Mouse (Mus musculus) megakaryocyte, embryonic 14.5 days (primary cell): ENCODE results near the gene Upf2. TPM values are rescaled to one million over a fixed set of nuclear protein-coding genes. Genes with fewer than 3 reads are reported as not detected.

Experiments used
- H3K27me3 ChIP-seq: replicated peaks from 2 replicates; pipeline ENCODE3; 2012; ENCODE audit warnings: inconsistent platforms
- H3K36me3 ChIP-seq: replicated peaks from 2 replicates; pipeline ENCODE3; 2012; ENCODE audit warnings: low read length, inconsistent platforms, mixed read lengths
- H3K4me1 ChIP-seq: 2 replicates; pipeline ENCODE4 v1.6.1; 2012; ENCODE audit warnings: inconsistent platforms
- H3K4me3 ChIP-seq: replicated peaks from 2 replicates; pipeline ENCODE3; 2012; ENCODE audit warnings: moderate library complexity, mild to moderate bottlenecking, inconsistent platforms
- H3K9me3 ChIP-seq: 2 replicates; pipeline ENCODE4 v1.6.1; 2012; ENCODE audit warnings: inconsistent platforms
- FLI1 ChIP-seq: IDR thresholded peaks from 2 replicates; pipeline ENCODE4 v1.6.1; 2012; ENCODE audit warnings: low read length, inconsistent platforms, mixed read lengths
- GATA1 ChIP-seq: IDR thresholded peaks from 3 replicates; pipeline ENCODE4 v1.6.1; 2012; ENCODE audit warnings: mixed read lengths, low read length, inconsistent platforms, borderline replicate concordance
- polyA plus RNA-seq: library from polyadenylated mRNA; stranded (reverse); fragments of >175 nt; gene quantifications from 2 replicates; pipeline ENCODE4 v1.2.3, GENCODE M21; 2012; ENCODE audit warnings: low replicate concordance; ENCODE audit not compliant: insufficient read depth

Gene Upf2
- 1.6 and 2.7 TPM in 2 replicates for polyA plus RNA-seq

- Histone ChIP-seq H3K4me1 (peaks cover 32% of the 10 kb centered on the region), H3K9me3 (no peaks in the 10 kb centered on the region), H3K4me3 (peak within 1 kb of the TSS; percentile 96), H3K27me3 (no peaks in the 10 kb centered on the region), H3K36me3 (peaks cover 7% of the 10 kb centered on the region)
- TF ChIP-seq GATA1: no peak
- TF ChIP-seq FLI1: no peak
These were observed at the start of gene Upf2 for GRCm38 (mm10) chr2:5950766-5951595. Upf2 (plus strand) TSS chr2:5951469.

- H3K9me3 ChIP-seq: no peaks in the 10 kb centered on the region
- H3K36me3 ChIP-seq: no peaks in the 10 kb centered on the region
- peaks cover 10% of the 10 kb centered on the region for H3K27me3 ChIP-seq
- H3K4me1 ChIP-seq: peaks cover 4% of the 10 kb centered on the region; the same call in 1 of the 2 replicates
- H3K4me3 ChIP-seq: no peak overlapping the region
- TF ChIP-seq FLI1 (no peak), GATA1 (no peak)
These were observed 45.2 kb upstream of the Upf2 start for GRCm38 (mm10) chr2:5906092-5906491.

- Histone ChIP-seq H3K4me1 (peaks cover 4% of the 10 kb centered on the region; the same call in 1 of the 2 replicates), H3K9me3 (no peaks in the 10 kb centered on the region), H3K36me3 (no peaks in the 10 kb centered on the region), H3K27me3 (peaks cover 10% of the 10 kb centered on the region), H3K4me3 (no peak overlapping the region)
- TF ChIP-seq GATA1: no peak
- TF ChIP-seq FLI1: no peak
These were observed 44.6 kb upstream of the Upf2 start for GRCm38 (mm10) chr2:5906625-5907024.

GRCm38 (mm10) chr2:5911282-5911965 lies 39.8 kb upstream of the Upf2 start:
- peaks cover 4% of the 10 kb centered on the region; the same call in 1 of the 2 replicates for H3K4me1 ChIP-seq
- H3K36me3 ChIP-seq: no peaks in the 10 kb centered on the region
- no peak for TF ChIP-seq GATA1
- TF ChIP-seq FLI1: no peak
- H3K9me3 ChIP-seq: no peaks in the 10 kb centered on the region
- no peak overlapping the region for H3K4me3 ChIP-seq
- peaks cover 7% of the 10 kb centered on the region for H3K27me3 ChIP-seq

- H3K36me3 ChIP-seq: no peaks in the 10 kb centered on the region
- TF ChIP-seq GATA1: no peak
- no peak for TF ChIP-seq FLI1
- peaks cover 7% of the 10 kb centered on the region for H3K27me3 ChIP-seq
- H3K4me3 ChIP-seq: no peak overlapping the region
- H3K4me1 ChIP-seq: peaks cover 9% of the 10 kb centered on the region; the same call in 1 of the 2 replicates
- no peaks in the 10 kb centered on the region for H3K9me3 ChIP-seq
These were observed 28.4 kb upstream of the Upf2 start for GRCm38 (mm10) chr2:5922823-5923222.

- no peaks in the 10 kb centered on the region for H3K9me3 ChIP-seq
- peaks cover 7% of the 10 kb centered on the region for H3K27me3 ChIP-seq
- peaks cover 9% of the 10 kb centered on the region; the same call in 1 of the 2 replicates for H3K4me1 ChIP-seq
- H3K36me3 ChIP-seq: no peaks in the 10 kb centered on the region
- no peak overlapping the region for H3K4me3 ChIP-seq
- TF ChIP-seq GATA1 (no peak), FLI1 (no peak)
These were observed 27.5 kb upstream of the Upf2 start for GRCm38 (mm10) chr2:5923786-5924185.

GRCm38 (mm10) chr2:5927481-5927880 lies 23.8 kb upstream of the Upf2 start:
- Histone ChIP-seq H3K36me3 (no peaks in the 10 kb centered on the region), H3K9me3 (no peaks in the 10 kb centered on the region), H3K4me1 (peaks cover 12% of the 10 kb centered on the region), H3K4me3 (no peak overlapping the region), H3K27me3 (peaks cover 8% of the 10 kb centered on the region)
- TF ChIP-seq GATA1 (no peak), FLI1 (no peak)

- Histone ChIP-seq H3K36me3 (no peaks in the 10 kb centered on the region), H3K4me1 (peaks cover 12% of the 10 kb centered on the region), H3K27me3 (peaks cover 7% of the 10 kb centered on the region), H3K9me3 (no peaks in the 10 kb centered on the region), H3K4me3 (no peak overlapping the region)
- TF ChIP-seq FLI1 (no peak), GATA1 (no peak)
These were observed 21.5 kb upstream of the Upf2 start for GRCm38 (mm10) chr2:5929793-5930192.

- H3K4me3 ChIP-seq: no peak overlapping the region
- no peaks in the 10 kb centered on the region for H3K9me3 ChIP-seq
- no peaks in the 10 kb centered on the region for H3K36me3 ChIP-seq
- H3K27me3 ChIP-seq: peaks cover 7% of the 10 kb centered on the region
- H3K4me1 ChIP-seq: peaks cover 12% of the 10 kb centered on the region
- TF ChIP-seq FLI1 (no peak), GATA1 (no peak)
These were observed 20.8 kb upstream of the Upf2 start for GRCm38 (mm10) chr2:5930291-5931054.
